ENCODE assay signal across 23 mouse cellular contexts in the genomic region with DNA sequence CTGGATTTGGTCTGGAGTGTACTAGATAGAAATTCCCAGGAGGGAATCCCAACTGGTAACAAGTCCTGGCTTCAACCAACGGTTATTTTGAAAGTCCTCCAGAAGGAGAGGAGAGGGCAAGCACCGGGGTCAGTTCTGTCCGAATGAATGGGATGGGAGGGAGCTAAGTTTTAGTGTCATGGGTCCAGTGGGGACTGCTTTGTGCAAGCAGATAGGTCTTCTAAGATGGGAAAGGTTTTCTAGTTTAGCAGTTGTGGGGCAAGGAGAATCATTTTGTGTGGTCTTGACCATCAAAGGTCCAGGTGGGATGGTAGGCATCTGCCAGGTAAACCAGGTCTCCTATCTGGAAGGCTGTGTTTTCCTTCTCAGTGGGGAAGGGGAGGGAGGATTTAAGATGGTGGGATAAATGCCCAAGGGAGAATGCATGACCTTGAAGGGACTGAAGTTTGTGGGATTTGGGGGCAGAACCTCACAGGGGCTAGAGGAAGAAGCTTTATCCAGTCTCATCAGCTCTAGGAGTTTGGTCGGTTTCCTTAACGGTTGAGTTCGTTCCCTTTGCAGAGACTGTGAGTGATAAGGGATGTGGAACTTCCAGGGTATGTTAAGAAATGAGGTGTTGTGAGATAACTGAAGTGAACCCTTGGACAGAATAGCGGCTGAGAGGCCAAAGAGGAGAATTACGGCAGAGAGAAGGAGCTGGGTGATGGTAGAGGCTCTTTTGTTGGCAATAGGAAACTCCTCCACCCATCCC. TPM values are rescaled to one million over a fixed set of nuclear protein-coding genes. Genes with fewer than 3 reads are reported as not detected.
DNase-seq lines count a peak whose midpoint lies in the region; ATAC-seq and TF ChIP-seq lines count a peak whose summit lies in the region.
"Had no signal": no experiment of that assay in that cellular context is flagged by ENCODE, and none has a peak within 500 bp of the region (broad histone marks: within the 10 kb centered on the region; RNA-seq: fewer than 3 reads in every experiment).

No protein-coding gene starts in this region.

- peak; percentile 63; the same call in 1 of the 2 replicates for ATAC-seq in G1E (ENCODE audit: extremely low read depth, insufficient number of reproducible peaks, low FRiP score, poor library complexity, severe bottlenecking)
- peak; percentile 60 for ATAC-seq in erythroid progenitor cell, adult 5-6 weeks (replicated peaks; ENCODE audit: low FRiP score, poor library complexity, severe bottlenecking)
- peak; percentile 80 for ATAC-seq in liver, postnatal 0 days
- ATAC-seq: forebrain, postnatal 0 days had no signal

- H3K4me3 ChIP-seq in G1E (ENCODE audit: low read depth, low read length), result peak overlapping the region; percentile 64; the same call in 1 of the 2 replicates
- H3K4me3 ChIP-seq in liver, postnatal 0 days (ENCODE audit: low read depth, low read length), result no peak overlapping the region
- H3K4me3 ChIP-seq in layer of hippocampus, adult 2 months, result no peak overlapping the region
- H3K4me3 ChIP-seq: forebrain, embryonic 10.5 days; hindbrain, embryonic 12.5 days; kidney, embryonic 15.5 days; left cerebral cortex, adult 2 months; midbrain, embryonic 12.5 days had no signal

- H3K27ac ChIP-seq in liver, postnatal 0 days (ENCODE audit: low read depth), result peak overlapping the region; percentile 41
- no peak overlapping the region for H3K27ac ChIP-seq in layer of hippocampus, adult 2 months
- H3K27ac ChIP-seq: forebrain, embryonic 10.5 days; hindbrain, embryonic 12.5 days; kidney, embryonic 15.5 days; left cerebral cortex, adult 2 months; midbrain, embryonic 12.5 days had no signal

- peak overlapping the region; percentile 47 for H3K4me2 ChIP-seq in liver, postnatal 0 days (ENCODE audit: low read depth, low read length)
- H3K4me2 ChIP-seq: hindbrain, embryonic 12.5 days; kidney, embryonic 15.5 days; midbrain, embryonic 12.5 days had no signal

- peaks cover 14% of the 10 kb centered on the region for H3K36me3 ChIP-seq in G1E (replicated peaks)
- H3K36me3 ChIP-seq in liver, postnatal 0 days (replicated peaks; ENCODE audit: insufficient read depth, low read length), result no peaks in the 10 kb centered on the region
- H3K36me3 ChIP-seq: forebrain, embryonic 10.5 days; hindbrain, embryonic 12.5 days; kidney, embryonic 15.5 days; midbrain, embryonic 12.5 days had no signal

- peak; percentile 91 for TF ChIP-seq EP300 in liver, postnatal 0 days (IDR thresholded peaks at IDR 0.05; ENCODE audit: low read depth)

- DNase-seq in G1E (ENCODE audit: low spot score), result peak; percentile 18
- DNase-seq in MEL-GATA-1-ER (ENCODE audit: extremely low read depth, low read depth), result peak; percentile 80
- no peak for DNase-seq in liver, postnatal 0 days
- DNase-seq in urinary bladder, postnatal 25 days (ENCODE audit: low spot score), result no peak
- no peak for DNase-seq in layer of hippocampus, adult 2 months (ENCODE audit: low spot score in 2 of 2)
- DNase-seq in lung, adult 18-20 months, result no peak
- DNase-seq in layer of hippocampus, postnatal 36 days, result no peak
- DNase-seq: adrenal gland, adult 2 months; cerebellum, adult 8-10 months; cerebellum, postnatal 36 days; forebrain, postnatal 0 days; gastrocnemius, postnatal 36 days; kidney, adult 11 months; kidney, postnatal 36 days; lung, postnatal 4 days; thymus, adult 2 months had no signal

- no peak overlapping the region; the same call in 1 of the 2 replicates for H3K9ac ChIP-seq in liver, postnatal 0 days (replicated peaks)
- H3K9ac ChIP-seq: forebrain, postnatal 0 days; hindbrain, embryonic 12.5 days; kidney, embryonic 15.5 days; midbrain, embryonic 12.5 days had no signal

- no peaks in the 10 kb centered on the region for H3K27me3 ChIP-seq in G1E (ENCODE audit: insufficient read depth, low read length)
- H3K27me3 ChIP-seq in liver, postnatal 0 days (ENCODE audit: insufficient read depth, low read length), result no peaks in the 10 kb centered on the region
- H3K27me3 ChIP-seq: hindbrain, embryonic 12.5 days; kidney, embryonic 15.5 days; midbrain, embryonic 12.5 days had no signal

- H3K9me3 ChIP-seq in G1E (replicated peaks), result no peaks in the 10 kb centered on the region
- no peaks in the 10 kb centered on the region for H3K9me3 ChIP-seq in liver, postnatal 0 days (ENCODE audit: low read length)
- H3K9me3 ChIP-seq: forebrain, embryonic 10.5 days; hindbrain, embryonic 12.5 days; kidney, embryonic 15.5 days; midbrain, embryonic 12.5 days had no signal

- no peak for TF ChIP-seq CTCF in G1E (IDR thresholded peaks at IDR 0.05; ENCODE audit: low read depth, low read length)
- TF ChIP-seq CTCF in liver, postnatal 0 days (IDR thresholded peaks at IDR 0.05; ENCODE audit: low read depth), result no peak
- TF ChIP-seq CTCF in layer of hippocampus, adult 2 months (conservative IDR thresholded peaks at IDR 0.05), result no peak

- peaks cover 50% of the 10 kb centered on the region for H3K4me1 ChIP-seq in G1E (ENCODE audit: insufficient read depth, low read depth, low read length)
- H3K4me1 ChIP-seq in liver, postnatal 0 days (ENCODE audit: insufficient read depth), result peaks cover 23% of the 10 kb centered on the region
- H3K4me1 ChIP-seq: forebrain, embryonic 10.5 days; hindbrain, embryonic 12.5 days; midbrain, embryonic 12.5 days had no signal

- WGBS in liver, postnatal 0 days (ENCODE audit: insufficient replicate concordance), result 46% methylated on average over 8 of the region's 8 CpGs

RNA-seq across cellular contexts. Expression of a gene that starts 9.7 kb away (rescaled TPM):
- 65.7 and 83.5 TPM in 2 replicates for total RNA-seq in G1E (2014; fragmentation: Nextera tagmentation)
- 148 and 163 TPM in 2 replicates for total RNA-seq in G1E (2017)
- polyA plus RNA-seq in G1E (2012), result 78.4 and 96.6 TPM in 2 replicates
- 38.2 and 58.7 TPM in 2 replicates for total RNA-seq in erythroid progenitor cell, adult 5-6 weeks (2015; ENCODE audit: low replicate concordance)
- 150 and 159 TPM in 2 replicates for total RNA-seq in erythroid progenitor cell, adult 5-6 weeks (2017; ENCODE audit: low replicate concordance)
- 21.2 and 24.2 TPM in 2 replicates for polyA plus RNA-seq in liver, postnatal 0 days (2015; fragmentation: Nextera tagmentation; extraction: Ambion mirVana)
- total RNA-seq in layer of hippocampus, adult 2 months (2021), result 1 to 10 TPM; 4.1 to 4.9 TPM
- 1 to 10 TPM; 1.6 to 2.0 TPM for total RNA-seq in layer of hippocampus, postnatal 36 days (2021)
- polyA plus RNA-seq: small intestine, adult 2 months had no signal

RNA-seq across cellular contexts. Expression of a gene that starts 36.8 kb away (rescaled TPM):
- total RNA-seq in G1E (2014; fragmentation: Nextera tagmentation) (31.5 and 35.1 TPM in 2 replicates), G1E (2017) (24.8 and 40.8 TPM in 2 replicates)
- 27.1 and 28.5 TPM in 2 replicates for polyA plus RNA-seq in G1E (2012)
- total RNA-seq in erythroid progenitor cell, adult 5-6 weeks (2015; ENCODE audit: low replicate concordance), result 10.5 and 21.8 TPM in 2 replicates
- 5.3 and 11.7 TPM in 2 replicates for total RNA-seq in erythroid progenitor cell, adult 5-6 weeks (2017; ENCODE audit: low replicate concordance)
- 16.5 and 17.7 TPM in 2 replicates for polyA plus RNA-seq in liver, postnatal 0 days (2015; fragmentation: Nextera tagmentation; extraction: Ambion mirVana)
- 10 to 100 TPM; 16.5 to 17.7 TPM for total RNA-seq in layer of hippocampus, adult 2 months (2021)
- total RNA-seq in layer of hippocampus, postnatal 36 days (2021), result 10 to 100 TPM; 16.8 to 17.1 TPM

Comparison
In these comparisons a context has a peak if more than half of its experiments do, and no peak if none do; other contexts are left out.
1. DNase-seq: peak in G1E (single experiment) and MEL-GATA-1-ER (single experiment); none in liver, postnatal 0 days (single experiment), urinary bladder, postnatal 25 days (single experiment), layer of hippocampus, adult 2 months (0 of 2), lung, adult 18-20 months (0 of 2) and layer of hippocampus, postnatal 36 days (0 of 2).
2. RNA of a gene that starts 9.7 kb away (total RNA-seq): 38.2 to 159 TPM in erythroid progenitor cell, adult 5-6 weeks and 65.7 to 163 TPM in G1E; 4.1 to 4.9 TPM in layer of hippocampus, adult 2 months and 1.6 to 2.0 TPM in layer of hippocampus, postnatal 36 days; every median in the first group is over 4 times any median in the second.
3. Peak in every context shown above with its lines, with median percentiles within 50 percentile points of each other: ATAC-seq.